Mouse (Mus musculus) hindlimb bud, embryonic 11.5 days (tissue): ENCODE results near the gene Pparg.

Source experiments
- DNase-seq: peaks from one replicate; pipeline ENCODE4 v3.0.0-alpha.2; 2012; ENCODE audit warnings: low read depth, low spot score; ENCODE audit errors: extremely low spot score

Pparg gene

GRCm38 (mm10) chr6:115360776-115361605 is at the start of gene Pparg:
Gene Pparg, plus strand, starts transcription at chr6:115360951.
- DNase-seq: no peak

GRCm38 (mm10) chr6:115312780-115313179 is 48.0 kb upstream of the Pparg start:
- DNase-seq: no peak

GRCm38 (mm10) chr6:115313235-115313738 is 47.5 kb upstream of the Pparg start:
- DNase-seq: no peak

- no peak for DNase-seq
Measured at GRCm38 (mm10) chr6:115313910-115314309, 46.8 kb upstream of the Pparg start.

- DNase-seq: no peak
Measured at GRCm38 (mm10) chr6:115315770-115316169, 45.0 kb upstream of the Pparg start.

GRCm38 (mm10) chr6:115316811-115317221 is 43.9 kb upstream of the Pparg start:
- DNase-seq: no peak

- DNase-seq: no peak
Measured at GRCm38 (mm10) chr6:115318811-115319210, 41.9 kb upstream of the Pparg start.

- no peak for DNase-seq
Measured at GRCm38 (mm10) chr6:115319686-115320085, 41.1 kb upstream of the Pparg start.

- DNase-seq: no peak
Measured at GRCm38 (mm10) chr6:115320927-115321714, 39.6 kb upstream of the Pparg start.

- DNase-seq: no peak
Measured at GRCm38 (mm10) chr6:115321883-115322351, 38.8 kb upstream of the Pparg start.

GRCm38 (mm10) chr6:115322956-115323355 is 37.8 kb upstream of the Pparg start:
- no peak for DNase-seq

- no peak for DNase-seq
Measured at GRCm38 (mm10) chr6:115330964-115331363, 29.8 kb upstream of the Pparg start.

- DNase-seq: no peak
Measured at GRCm38 (mm10) chr6:115333099-115333694, 27.6 kb upstream of the Pparg start.

- no peak for DNase-seq
Measured at GRCm38 (mm10) chr6:115335536-115335935, 25.2 kb upstream of the Pparg start.

GRCm38 (mm10) chr6:115340084-115340483 is 20.7 kb upstream of the Pparg start:
- no peak for DNase-seq

GRCm38 (mm10) chr6:115343096-115343495 is 17.7 kb upstream of the Pparg start:
- no peak for DNase-seq

- no peak for DNase-seq
Measured at GRCm38 (mm10) chr6:115343570-115343969, 17.2 kb upstream of the Pparg start.

GRCm38 (mm10) chr6:115344101-115344500 is 16.6 kb upstream of the Pparg start:
- DNase-seq: no peak

- no peak for DNase-seq
Measured at GRCm38 (mm10) chr6:115344513-115344912, 16.2 kb upstream of the Pparg start.

GRCm38 (mm10) chr6:115345013-115345412 is 15.7 kb upstream of the Pparg start:
- DNase-seq: no peak
